Mouse (Mus musculus) midbrain, embryonic 13.5 days (tissue): Measurements from ENCODE around the gene Itgb6. TPM values are rescaled to one million over a fixed set of nuclear protein-coding genes. Genes with fewer than 3 reads are reported as not detected.

Source experiments
- ATAC-seq: fragments of 200-750 bp; cut with Nextera tagmentation; 2 replicates; pipeline ENCODE4 v1.8.0; 2017; ENCODE audit warnings: mild to moderate bottlenecking, moderate TSS enrichment, moderate library complexity
- H3K27ac ChIP-seq: fragments of 300-500 bp; sonication (generic); 2 replicates; pipeline ENCODE4 v1.5.1; 2015; ENCODE audit warnings: inconsistent platforms, mild to moderate bottlenecking, moderate library complexity
- H3K27me3 ChIP-seq: fragments of 300-500 bp; sonication (generic); 2 replicates; pipeline ENCODE4 v1.6.1; 2015; ENCODE audit warnings: mild to moderate bottlenecking, inconsistent platforms
- H3K36me3 ChIP-seq: fragments of 300-500 bp; sonication (generic); 2 replicates; pipeline ENCODE4 v1.6.1; 2015; ENCODE audit warnings: mild to moderate bottlenecking, inconsistent platforms
- H3K4me1 ChIP-seq: fragments of 300-500 bp; sonication (generic); replicated peaks from 2 replicates; pipeline ENCODE4 v1.6.1; 2015; ENCODE audit warnings: inconsistent platforms
- H3K4me2 ChIP-seq: fragments of 300-500 bp; sonication (generic); replicated peaks from 2 replicates; pipeline ENCODE4 v1.6.1; 2015; ENCODE audit warnings: moderate library complexity, mild to moderate bottlenecking, inconsistent platforms
- H3K4me3 ChIP-seq: fragments of 300-500 bp; sonication (generic); replicated peaks from 2 replicates; pipeline ENCODE4 v1.5.1; 2015; ENCODE audit warnings: mild to moderate bottlenecking, inconsistent platforms
- H3K9ac ChIP-seq: fragments of 300-500 bp; sonication (generic); replicated peaks from 2 replicates; pipeline ENCODE4 v1.6.1; 2015; ENCODE audit warnings: mild to moderate bottlenecking, inconsistent platforms
- H3K9me3 ChIP-seq: fragments of 300-500 bp; sonication (generic); 2 replicates; pipeline ENCODE4 v1.6.1; 2016; ENCODE audit warnings: mild to moderate bottlenecking, inconsistent platforms
- WGBS: fragments of 180-500 bp; shearing (Covaris S2); methylation state at CpG from one replicate; pipeline ENCODE4 v1.1.7; 2015; 5-methylcytosine and 5-hydroxymethylcytosine counted together
- polyA plus RNA-seq: library from polyadenylated mRNA; unstranded; fragments of >200 nt; fragmentation: Nextera tagmentation; extraction: Ambion mirVana; gene quantifications from 2 replicates; pipeline ENCODE4 v1.2.1, GENCODE M21; 2015

The Itgb6 gene
- polyA plus RNA-seq, 1 experiment from 2014 or later = not detected

DNA sequence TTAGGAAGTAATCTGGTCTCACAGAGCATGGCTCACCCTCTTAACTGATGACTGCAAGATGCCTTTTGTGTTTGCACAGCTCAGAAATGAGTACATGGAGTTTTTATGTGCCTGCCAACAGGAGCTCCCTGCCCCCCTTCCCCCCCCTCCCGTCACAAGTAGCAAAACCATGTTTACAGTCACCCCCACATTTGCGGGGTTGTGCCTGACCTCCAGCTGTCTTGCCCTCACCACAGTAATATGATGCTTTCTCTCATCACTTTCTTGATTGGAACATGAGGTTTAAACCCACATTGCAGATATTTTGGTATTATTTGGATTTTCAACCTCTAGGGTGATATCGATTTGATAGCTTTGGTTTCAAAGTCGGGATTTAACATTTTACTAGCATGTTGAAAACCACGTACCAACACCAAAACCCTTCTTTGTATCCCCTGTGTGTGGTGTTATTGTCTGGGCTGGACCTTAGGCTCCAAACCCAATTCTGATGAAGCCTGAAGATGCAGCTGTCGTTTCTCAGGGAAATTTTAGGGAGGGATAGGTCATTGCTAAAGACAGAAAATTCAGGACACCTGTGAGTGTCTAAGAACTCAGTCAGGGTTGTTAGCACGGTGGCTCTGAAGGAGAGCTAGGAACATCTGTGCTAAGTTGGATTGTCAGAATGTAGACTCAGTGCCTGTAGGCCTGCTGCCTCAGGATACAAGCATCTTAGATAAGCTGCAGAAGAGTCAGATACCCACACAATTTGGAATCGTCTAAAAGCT lies 112.8 kb downstream of the Itgb6 start:
- Histone ChIP-seq H3K4me3 (no peak overlapping the region), H3K27ac (no peak overlapping the region), H3K36me3 (no peaks in the 10 kb centered on the region), H3K4me2 (no peak overlapping the region), H3K27me3 (no peaks in the 10 kb centered on the region), H3K4me1 (peaks cover 18% of the 10 kb centered on the region), H3K9me3 (no peaks in the 10 kb centered on the region), H3K9ac (no peak overlapping the region)
- WGBS = 83% methylated on average over 8 of the region's 8 CpGs
- ATAC-seq = no peak

DNA sequence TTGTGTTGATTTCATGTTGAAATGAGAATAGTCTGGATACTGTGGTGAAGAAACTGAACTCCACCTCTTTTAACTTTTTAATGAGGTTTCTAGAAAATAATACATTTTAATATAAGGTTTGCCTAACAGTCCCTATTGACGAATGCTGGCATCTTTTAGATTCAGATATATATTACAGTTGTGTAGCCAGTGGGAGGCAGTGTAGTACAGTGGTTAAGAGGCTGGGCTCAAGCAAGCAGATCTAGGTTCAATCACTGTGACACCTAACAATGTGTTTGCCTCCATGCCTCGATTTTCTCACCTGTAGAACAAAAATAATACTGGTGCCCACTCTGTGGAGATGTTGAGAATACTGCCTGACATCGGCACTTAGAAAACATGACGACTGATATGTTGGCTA lies 114.5 kb downstream of the Itgb6 start:
- Histone ChIP-seq H3K9ac (no peak overlapping the region), H3K4me1 (peaks cover 8% of the 10 kb centered on the region), H3K27me3 (no peaks in the 10 kb centered on the region), H3K36me3 (no peaks in the 10 kb centered on the region), H3K27ac (no peak overlapping the region), H3K4me3 (no peak overlapping the region), H3K4me2 (no peak overlapping the region), H3K9me3 (no peaks in the 10 kb centered on the region)
- 77% methylated on average over 4 of the region's 4 CpGs for WGBS
- no peak for ATAC-seq

DNA sequence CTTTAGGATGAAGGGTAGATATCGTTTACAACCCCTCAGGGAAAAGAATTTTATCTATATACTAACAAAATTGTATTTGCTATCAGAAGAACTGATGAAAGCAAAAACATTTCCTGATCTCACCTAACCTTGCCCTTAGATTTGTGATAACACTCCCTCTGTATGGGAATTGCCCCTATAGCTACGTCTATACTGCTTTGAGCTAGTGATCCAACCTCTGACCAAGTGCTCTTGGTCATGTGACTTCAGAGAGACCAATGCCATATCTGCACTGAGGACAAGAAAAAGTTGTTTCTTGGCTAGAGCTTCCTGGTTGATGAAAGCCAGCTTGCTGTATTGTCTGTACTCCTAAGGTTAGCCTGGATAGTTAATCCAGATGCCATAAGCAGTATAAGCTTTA lies 121.1 kb downstream of the Itgb6 start:
- no peak for ATAC-seq
- H3K4me1 ChIP-seq = no peaks in the 10 kb centered on the region
- no peaks in the 10 kb centered on the region for H3K36me3 ChIP-seq
- no peak overlapping the region for H3K4me3 ChIP-seq
- H3K27me3 ChIP-seq = no peaks in the 10 kb centered on the region
- H3K9me3 ChIP-seq = no peaks in the 10 kb centered on the region
- no peak overlapping the region for H3K9ac ChIP-seq
- WGBS = 88% methylated on average over 2 of the region's 2 CpGs
- no peak overlapping the region for H3K4me2 ChIP-seq
- no peak overlapping the region for H3K27ac ChIP-seq

DNA sequence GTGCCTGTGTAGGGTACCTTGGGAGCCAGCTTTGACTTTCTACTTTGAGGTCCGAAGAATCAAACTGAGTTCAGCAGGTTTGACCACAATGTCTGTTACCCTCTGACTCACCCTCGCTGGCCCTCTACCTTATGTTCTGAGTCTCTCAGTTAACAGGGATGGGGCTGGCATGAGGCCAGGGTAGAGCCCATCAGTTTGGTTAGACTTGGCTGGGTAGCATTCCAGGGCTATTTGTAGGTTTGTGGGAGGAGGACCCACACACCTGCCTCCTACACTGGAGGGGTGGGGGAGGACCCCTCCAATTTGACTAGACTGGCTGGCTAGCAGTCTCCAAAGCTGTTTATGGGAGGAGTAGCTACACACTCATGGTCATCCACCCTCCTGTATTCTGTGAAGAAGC lies 121.6 kb downstream of the Itgb6 start:
- no peak for ATAC-seq
- Histone ChIP-seq H3K27me3 (no peaks in the 10 kb centered on the region), H3K4me3 (no peak overlapping the region), H3K4me2 (no peak overlapping the region), H3K27ac (no peak overlapping the region), H3K36me3 (no peaks in the 10 kb centered on the region), H3K9me3 (no peaks in the 10 kb centered on the region), H3K9ac (no peak overlapping the region), H3K4me1 (no peaks in the 10 kb centered on the region)
- WGBS = 91% methylated on average over 2 of the region's 2 CpGs

DNA sequence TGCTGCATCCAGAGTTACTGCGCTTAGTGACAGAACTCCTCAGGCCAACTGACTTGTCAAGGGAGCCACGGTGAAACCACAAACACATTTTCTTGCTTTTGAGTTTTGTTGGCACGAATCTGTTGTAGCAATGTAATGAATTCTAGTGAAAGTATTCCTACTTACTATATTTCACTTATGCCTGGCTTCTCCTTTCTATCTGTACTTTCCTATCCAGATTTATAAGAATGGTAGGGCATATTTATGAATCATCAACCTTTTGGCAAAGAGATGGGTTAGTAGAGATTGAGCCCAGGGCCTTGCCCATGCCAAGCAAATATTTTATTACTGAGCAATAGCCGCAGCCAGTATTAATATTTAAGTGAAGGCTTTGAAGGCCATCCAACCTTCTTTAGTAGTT lies 139.0 kb downstream of the Itgb6 start:
- no peak overlapping the region for H3K4me3 ChIP-seq
- 94% methylated on average over 4 of the region's 4 CpGs for WGBS
- no peak overlapping the region for H3K4me2 ChIP-seq
- no peak overlapping the region for H3K27ac ChIP-seq
- no peaks in the 10 kb centered on the region for H3K9me3 ChIP-seq
- no peaks in the 10 kb centered on the region for H3K36me3 ChIP-seq
- no peaks in the 10 kb centered on the region for H3K27me3 ChIP-seq
- ATAC-seq = no peak
- no peak overlapping the region for H3K9ac ChIP-seq
- no peaks in the 10 kb centered on the region for H3K4me1 ChIP-seq

DNA sequence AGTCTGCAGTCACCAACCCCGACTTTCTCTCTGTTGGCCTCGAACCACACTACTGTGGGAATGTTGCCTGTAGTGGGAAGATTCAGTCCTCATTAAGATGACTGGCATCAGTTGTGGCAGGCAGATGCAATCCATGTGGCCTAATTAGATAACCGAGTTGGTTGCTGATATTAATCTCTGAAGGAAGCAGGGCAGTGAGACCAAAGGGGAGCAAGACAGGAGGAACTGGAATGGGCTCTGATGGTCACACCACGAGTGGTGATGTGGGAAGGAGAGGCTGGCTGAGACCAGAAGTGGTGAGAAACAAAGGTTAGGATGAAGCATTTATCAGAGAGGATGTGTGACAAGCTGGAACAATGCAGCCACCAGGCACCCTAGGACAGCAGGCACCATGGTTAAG lies 167.9 kb downstream of the Itgb6 start:
- Histone ChIP-seq H3K9ac (no peak overlapping the region), H3K27me3 (peaks cover 22% of the 10 kb centered on the region; the same call in 1 of the 2 replicates), H3K4me2 (no peak overlapping the region), H3K9me3 (no peaks in the 10 kb centered on the region), H3K4me1 (peaks cover 12% of the 10 kb centered on the region), H3K36me3 (no peaks in the 10 kb centered on the region), H3K27ac (no peak overlapping the region), H3K4me3 (no peak overlapping the region)
- ATAC-seq = no peak
- 68% methylated on average over 4 of the region's 4 CpGs for WGBS

DNA sequence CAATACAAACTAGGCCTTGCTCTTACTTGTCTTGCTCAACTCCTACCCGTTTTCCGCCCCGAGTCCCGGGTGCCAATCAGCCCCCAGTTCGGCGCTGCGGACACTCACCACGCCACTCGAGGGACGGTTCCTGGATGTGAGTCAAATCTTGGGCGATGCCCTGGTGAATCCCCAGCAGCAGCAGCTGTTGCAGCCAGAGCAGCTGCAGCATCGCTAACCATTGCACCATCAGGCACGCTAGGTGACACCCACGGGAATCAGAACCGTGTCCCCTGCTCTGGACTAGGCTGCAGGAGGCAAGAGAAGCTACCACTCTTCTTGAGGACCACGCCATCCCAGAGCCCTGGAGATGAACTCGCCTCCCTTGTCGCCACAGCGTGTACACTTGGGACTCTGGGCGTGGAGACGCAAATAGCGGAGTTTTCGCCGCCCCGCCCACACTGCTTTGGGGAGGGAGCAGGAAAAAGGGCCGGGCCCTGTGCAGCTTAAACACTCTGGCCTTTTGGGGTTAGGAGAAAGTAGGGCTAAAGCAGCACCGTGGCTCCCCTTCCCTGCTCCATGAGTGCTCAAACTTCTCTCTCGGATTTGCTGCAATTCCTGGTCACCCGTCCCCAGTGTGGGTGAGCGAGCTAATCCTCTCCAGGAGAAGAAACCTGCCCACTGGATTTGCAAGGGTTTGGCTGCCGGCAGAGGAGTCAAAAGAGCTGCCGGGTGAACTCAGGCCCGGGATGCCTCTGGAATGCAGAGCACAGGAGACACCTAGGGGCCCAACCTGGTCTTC lies 169.4 kb downstream of the Itgb6 start, which contains the start of gene Pla2r1:
Gene Pla2r1, minus strand, starts transcription at position 407 of the 781 bp plus-strand sequence.
- H3K4me3 ChIP-seq = peak within 1 kb of the TSS; percentile 38
- peak within 1 kb of the TSS; percentile 72 for H3K4me2 ChIP-seq
- peak within 1 kb of the TSS; percentile 65 for H3K9ac ChIP-seq
- 3% methylated on average over 33 of the region's 33 CpGs for WGBS
- no peak within 1 kb of the TSS for H3K27ac ChIP-seq
- no peaks in the 10 kb centered on the region for H3K36me3 ChIP-seq
- peaks cover 12% of the 10 kb centered on the region for H3K4me1 ChIP-seq
- no peaks in the 10 kb centered on the region for H3K9me3 ChIP-seq
- ATAC-seq = peak; percentile 69
- peaks cover 22% of the 10 kb centered on the region; the same call in 1 of the 2 replicates for H3K27me3 ChIP-seq

DNA sequence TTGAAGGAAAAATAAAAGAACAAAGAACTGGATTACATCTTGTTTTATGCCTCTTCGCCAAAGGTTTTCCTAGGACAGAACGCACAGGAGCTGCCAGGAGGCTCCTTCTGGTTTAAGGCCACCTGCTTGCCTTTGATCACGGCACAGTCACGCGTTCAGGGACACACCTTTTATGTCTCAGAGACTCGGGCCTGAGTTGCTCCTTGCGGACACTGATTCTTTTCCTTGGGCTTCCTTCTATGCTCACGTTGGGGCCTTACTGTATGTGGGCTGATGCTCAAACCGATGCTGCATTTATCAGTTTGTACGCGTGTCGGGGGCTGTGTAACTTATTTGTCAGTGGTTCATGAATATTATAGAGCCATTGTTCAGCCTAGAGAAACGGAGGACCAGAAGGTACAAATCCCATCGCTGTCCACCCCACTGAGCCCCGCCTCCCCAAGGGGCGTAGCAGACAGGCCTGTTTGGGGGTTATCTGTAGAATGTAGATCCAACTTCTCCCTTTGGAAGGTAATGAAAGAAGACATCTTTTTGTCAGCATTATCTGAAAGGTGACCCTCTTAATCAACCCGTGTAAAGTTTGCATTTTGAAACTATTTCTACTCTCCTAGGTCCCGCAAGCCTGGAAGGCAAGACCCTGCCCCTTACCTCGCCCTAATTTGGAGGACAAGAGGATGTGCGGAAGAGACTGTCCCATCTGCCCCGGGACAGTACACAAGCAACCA lies 170.1 kb downstream of the Itgb6 start:
- peak overlapping the region; percentile 65 for H3K9ac ChIP-seq
- H3K27ac ChIP-seq = no peak overlapping the region
- 15% methylated on average over 21 of the region's 21 CpGs for WGBS
- no peaks in the 10 kb centered on the region for H3K36me3 ChIP-seq
- H3K4me3 ChIP-seq = peak overlapping the region; percentile 38
- H3K4me2 ChIP-seq = peak overlapping the region; percentile 72
- peak; percentile 17; the same call in 1 of the 2 replicates for ATAC-seq
- H3K27me3 ChIP-seq = peaks cover 22% of the 10 kb centered on the region; the same call in 1 of the 2 replicates
- peaks cover 12% of the 10 kb centered on the region for H3K4me1 ChIP-seq
- no peaks in the 10 kb centered on the region for H3K9me3 ChIP-seq

DNA sequence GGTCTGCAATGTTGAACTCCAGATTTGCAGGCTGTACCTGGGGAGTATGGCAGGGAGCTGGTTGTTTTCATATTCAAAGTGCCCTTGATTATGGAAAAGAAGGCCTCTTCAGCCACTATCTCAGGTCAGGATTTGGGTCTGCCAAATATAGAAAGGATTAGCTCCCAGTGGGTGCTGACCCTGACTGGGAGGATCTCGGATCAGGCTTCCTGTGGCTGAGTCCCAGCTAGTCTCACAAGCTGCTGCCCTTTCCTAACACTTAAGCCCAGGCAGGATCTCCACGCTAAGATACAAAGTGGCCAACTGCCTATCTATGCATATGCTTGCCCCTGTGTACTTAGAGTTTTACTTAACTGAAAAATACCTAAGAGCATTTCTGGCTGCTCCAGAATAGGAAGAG lies 170.8 kb downstream of the Itgb6 start:
- no peak overlapping the region for H3K4me3 ChIP-seq
- peaks cover 12% of the 10 kb centered on the region for H3K4me1 ChIP-seq
- H3K36me3 ChIP-seq = no peaks in the 10 kb centered on the region
- H3K27ac ChIP-seq = no peak overlapping the region
- H3K9me3 ChIP-seq = no peaks in the 10 kb centered on the region
- WGBS = 19% methylated on average over 2 of the region's 2 CpGs
- no peak overlapping the region for H3K9ac ChIP-seq
- peaks cover 22% of the 10 kb centered on the region; the same call in 1 of the 2 replicates for H3K27me3 ChIP-seq
- no peak overlapping the region for H3K4me2 ChIP-seq
- no peak for ATAC-seq

DNA sequence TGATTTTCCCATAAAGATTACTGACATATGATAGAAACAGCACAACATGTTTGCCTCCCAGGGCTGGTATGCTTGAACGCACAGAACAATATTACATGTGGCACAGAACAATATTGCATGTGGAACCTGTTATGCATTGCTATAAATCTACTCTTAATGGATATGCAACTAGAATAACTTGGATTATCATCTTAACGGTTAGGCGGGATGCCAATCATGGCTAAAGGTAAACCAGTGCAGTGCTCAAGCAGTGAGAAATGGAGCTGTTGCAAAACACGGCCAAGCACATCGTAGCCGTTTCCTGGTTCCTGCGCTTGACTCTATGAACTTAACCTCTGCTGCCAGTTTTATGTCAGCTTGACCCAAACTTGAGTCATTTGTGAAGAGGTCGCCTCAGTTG lies 171.9 kb downstream of the Itgb6 start:
- no peak overlapping the region for H3K4me3 ChIP-seq
- ATAC-seq = no peak
- H3K4me2 ChIP-seq = no peak overlapping the region
- no peaks in the 10 kb centered on the region for H3K9me3 ChIP-seq
- no peak overlapping the region for H3K27ac ChIP-seq
- no peak overlapping the region for H3K9ac ChIP-seq
- 96% methylated on average over 8 of the region's 8 CpGs for WGBS
- no peaks in the 10 kb centered on the region for H3K36me3 ChIP-seq
- peaks cover 12% of the 10 kb centered on the region for H3K4me1 ChIP-seq
- peaks cover 22% of the 10 kb centered on the region; the same call in 1 of the 2 replicates for H3K27me3 ChIP-seq

DNA sequence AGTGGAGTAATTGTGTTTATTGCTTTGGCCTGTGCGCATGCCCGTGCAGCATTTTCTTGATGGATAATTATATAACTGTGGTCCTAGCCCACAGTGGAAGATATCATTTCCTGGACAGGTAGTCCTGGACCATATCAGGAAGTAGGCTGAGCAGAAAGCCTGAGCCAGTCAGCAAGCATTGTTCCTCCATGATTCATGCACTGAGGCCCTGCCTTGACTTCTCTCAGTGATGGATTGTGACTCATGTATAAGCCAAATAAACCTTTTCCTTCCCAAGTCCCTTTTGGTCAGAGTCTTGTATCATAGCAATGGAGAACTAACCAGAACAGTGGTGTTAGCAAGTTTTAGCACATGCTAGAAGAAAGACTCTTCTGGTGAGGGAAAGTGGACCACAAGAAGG lies 172.6 kb downstream of the Itgb6 start:
- 94% methylated on average over 2 of the region's 2 CpGs for WGBS
- Histone ChIP-seq H3K4me2 (no peak overlapping the region), H3K36me3 (no peaks in the 10 kb centered on the region), H3K9me3 (no peaks in the 10 kb centered on the region), H3K27me3 (peaks cover 22% of the 10 kb centered on the region; the same call in 1 of the 2 replicates), H3K4me3 (no peak overlapping the region), H3K4me1 (peaks cover 12% of the 10 kb centered on the region), H3K9ac (no peak overlapping the region), H3K27ac (no peak overlapping the region)
- ATAC-seq = no peak
